Mouse (Mus musculus): ENCODE data around the gene Pdzd9. TPM values are rescaled to one million over a fixed set of nuclear protein-coding genes. Genes with fewer than 3 reads are reported as not detected.

The Pdzd9 gene
- polyA plus RNA-seq, 1 experiment = 0.95 TPM

Other genes with a start within 250 kb of the Pdzd9 start
- 1,707 and 1,711 TPM in 2 replicates for gene Uqcrc2, start 35.2 kb downstream of the Pdzd9 start, polyA plus RNA-seq (2012; ENCODE audit: insufficient read depth, insufficient read length, missing spikeins)
- gene Mosmo, start 7.3 kb upstream of the Pdzd9 start, polyA plus RNA-seq (2012; ENCODE audit: insufficient read depth, insufficient read length, missing spikeins) = 20.5 and 20.6 TPM in 2 replicates
- 1.3 and 1.7 TPM in 2 replicates for gene Vwa3a, start 69.0 kb upstream of the Pdzd9 start, polyA plus RNA-seq (2012; ENCODE audit: insufficient read depth, insufficient read length, missing spikeins)
- not detected in 2 replicates for gene Gm5737, start 142.0 kb upstream of the Pdzd9 start, polyA plus RNA-seq (2012; ENCODE audit: insufficient read depth, insufficient read length, missing spikeins)
- 3.5 and 5.0 TPM in 2 replicates for gene Eef2k, start 172.5 kb upstream of the Pdzd9 start, polyA plus RNA-seq (2012; ENCODE audit: insufficient read depth, insufficient read length, missing spikeins)
- gene Polr3e, start 247.4 kb upstream of the Pdzd9 start, polyA plus RNA-seq (2012; ENCODE audit: insufficient read depth, insufficient read length, missing spikeins) = 6.1 and 7.9 TPM in 2 replicates